Comparison of ENCODE assay signal across 8 mouse cellular contexts in genomic region chr19:10102054-10102700, GRCm38 (mm10). TPM values are rescaled to one million over a fixed set of nuclear protein-coding genes. Genes with fewer than 3 reads are reported as not detected.
DNase-seq lines count a peak whose midpoint lies in the region; ATAC-seq lines count a peak whose summit lies in the region.

No protein-coding gene starts in this region.

- H3K4me1 ChIP-seq in kidney, embryonic 14.5 days (ENCODE audit: control insufficient read depth, insufficient read depth, low read length), result peaks cover 15% of the 10 kb centered on the region
- peaks cover 41% of the 10 kb centered on the region for H3K4me1 ChIP-seq in forebrain, embryonic 13.5 days
- H3K4me1 ChIP-seq in liver, embryonic 12.5 days, result peaks cover 82% of the 10 kb centered on the region
- peaks cover 9% of the 10 kb centered on the region; the same call in 1 of the 2 replicates for H3K4me1 ChIP-seq in stomach, embryonic 16.5 days (ENCODE audit: control insufficient read depth, insufficient read depth, low read length)

- DNase-seq in kidney, adult 18-20 months, result no peak
- peak; percentile 60 for DNase-seq in NIH3T3 (ENCODE audit: low read depth)
- no peak for DNase-seq in gastrocnemius, adult 18-20 months (ENCODE audit: low spot score)

- 4% methylated on average over 21 of the region's 25 CpGs for WGBS in kidney, embryonic 14.5 days
- WGBS in forebrain, embryonic 13.5 days, result 3% methylated on average over 21 of the region's 25 CpGs
- 10% methylated on average over 22 of the region's 25 CpGs for WGBS in liver, embryonic 12.5 days (ENCODE audit: insufficient replicate concordance)
- 3% methylated on average over 21 of the region's 25 CpGs for WGBS in stomach, embryonic 16.5 days

- peak overlapping the region; percentile 92 for H3K27ac ChIP-seq in kidney, embryonic 14.5 days (ENCODE audit: low read depth, low read length)
- peak overlapping the region; percentile 98 for H3K27ac ChIP-seq in forebrain, embryonic 13.5 days
- H3K27ac ChIP-seq in liver, embryonic 12.5 days, result peak overlapping the region; percentile 86
- peak overlapping the region; percentile 90 for H3K27ac ChIP-seq in stomach, embryonic 16.5 days (ENCODE audit: low read length)

- peak; percentile 45; the same call in 1 of the 2 replicates for ATAC-seq in kidney, embryonic 14.5 days (ENCODE audit: low FRiP score, low TSS enrichment)
- ATAC-seq in forebrain, embryonic 13.5 days, result no peak; the same call in 1 of the 2 replicates
- peak; percentile 24 for ATAC-seq in liver, embryonic 12.5 days
- ATAC-seq in stomach, embryonic 16.5 days (ENCODE audit: insufficient read depth, low FRiP score), result no peak
- no peak for ATAC-seq in activated CD4-positive, CD25-positive, alpha-beta regulatory T cell, adult 4 months

- peak overlapping the region; percentile 80 for H3K4me3 ChIP-seq in kidney, embryonic 14.5 days (ENCODE audit: low read length)
- H3K4me3 ChIP-seq in forebrain, embryonic 13.5 days, result peak overlapping the region; percentile 85
- peak overlapping the region; percentile 72 for H3K4me3 ChIP-seq in liver, embryonic 12.5 days
- H3K4me3 ChIP-seq in stomach, embryonic 16.5 days (replicated peaks; ENCODE audit: low read length), result peak overlapping the region; percentile 67

- no peaks in the 10 kb centered on the region for H3K27me3 ChIP-seq in kidney, embryonic 14.5 days (ENCODE audit: control insufficient read depth, insufficient read depth, low read length)
- no peaks in the 10 kb centered on the region for H3K27me3 ChIP-seq in forebrain, embryonic 13.5 days
- no peaks in the 10 kb centered on the region for H3K27me3 ChIP-seq in liver, embryonic 12.5 days (replicated peaks)
- H3K27me3 ChIP-seq in stomach, embryonic 16.5 days (ENCODE audit: control insufficient read depth, insufficient read depth, low read length), result no peaks in the 10 kb centered on the region

- H3K9ac ChIP-seq in kidney, embryonic 14.5 days (ENCODE audit: low read depth, low read length), result peak overlapping the region; percentile 85
- peak overlapping the region; percentile 92 for H3K9ac ChIP-seq in forebrain, embryonic 13.5 days
- peak overlapping the region; percentile 77 for H3K9ac ChIP-seq in liver, embryonic 12.5 days
- peak overlapping the region; percentile 82 for H3K9ac ChIP-seq in stomach, embryonic 16.5 days (ENCODE audit: low read length)

- H3K36me3 ChIP-seq in kidney, embryonic 14.5 days (ENCODE audit: control insufficient read depth, insufficient read depth, low read length), result peaks cover 7% of the 10 kb centered on the region
- H3K36me3 ChIP-seq in forebrain, embryonic 13.5 days (ENCODE audit: poor library complexity, severe bottlenecking), result peaks cover 16% of the 10 kb centered on the region
- peaks cover 14% of the 10 kb centered on the region for H3K36me3 ChIP-seq in liver, embryonic 12.5 days
- H3K36me3 ChIP-seq in stomach, embryonic 16.5 days (ENCODE audit: control insufficient read depth, insufficient read depth, low read length), result no peaks in the 10 kb centered on the region

- H3K4me2 ChIP-seq in kidney, embryonic 14.5 days (replicated peaks; ENCODE audit: low read depth, low read length), result peak overlapping the region; percentile 57
- peak overlapping the region; percentile 90 for H3K4me2 ChIP-seq in forebrain, embryonic 13.5 days
- H3K4me2 ChIP-seq in liver, embryonic 12.5 days, result peak overlapping the region; percentile 96
- H3K4me2 ChIP-seq in stomach, embryonic 16.5 days (ENCODE audit: low read depth, low read length), result peak overlapping the region; percentile 76

- H3K9me3 ChIP-seq in kidney, embryonic 14.5 days (ENCODE audit: control insufficient read depth, low read length), result no peaks in the 10 kb centered on the region
- H3K9me3 ChIP-seq in forebrain, embryonic 13.5 days (replicated peaks), result no peaks in the 10 kb centered on the region
- no peaks in the 10 kb centered on the region for H3K9me3 ChIP-seq in liver, embryonic 12.5 days (replicated peaks)
- no peaks in the 10 kb centered on the region for H3K9me3 ChIP-seq in stomach, embryonic 16.5 days (replicated peaks; ENCODE audit: control insufficient read depth, low read length)

RNA-seq across cellular contexts. Expression of gene Fads2, which starts 0.6 kb away (rescaled TPM):
- 28.3 and 42.4 TPM in 2 replicates for polyA plus RNA-seq in kidney, embryonic 14.5 days (2014; fragmentation: Nextera tagmentation; extraction: Ambion mirVana)
- polyA plus RNA-seq in forebrain, embryonic 13.5 days (2015; fragmentation: Nextera tagmentation; extraction: Ambion mirVana), result 134 and 154 TPM in 2 replicates
- 88.4 and 89.9 TPM in 2 replicates for polyA plus RNA-seq in liver, embryonic 12.5 days (2016; fragmentation: Nextera tagmentation; extraction: Ambion mirVana)
- 102 and 104 TPM in 2 replicates for polyA plus RNA-seq in stomach, embryonic 16.5 days (2015; fragmentation: Nextera tagmentation; extraction: Ambion mirVana)
- total RNA-seq in gastrocnemius, adult 18-20 months (2021), result 1 to 10 TPM; 1.8 to 2.4 TPM
- under 1 TPM; 0.19 to 0.29 TPM for polyA plus RNA-seq in activated CD4-positive, CD25-positive, alpha-beta regulatory T cell, adult 4 months (2017; shearing (Covaris generic))

Comparison
In these comparisons a context has a peak if more than half of its experiments do, and no peak if none do; other contexts are left out.
1. ATAC-seq: peak in kidney, embryonic 14.5 days (single experiment) and liver, embryonic 12.5 days (single experiment); none in forebrain, embryonic 13.5 days (single experiment), stomach, embryonic 16.5 days (single experiment) and activated CD4-positive, CD25-positive, alpha-beta regulatory T cell, adult 4 months (single experiment).
2. RNA of gene Fads2, which starts 0.6 kb away (polyA plus RNA-seq): 134 to 154 TPM in forebrain, embryonic 13.5 days, 102 to 104 TPM in stomach, embryonic 16.5 days, 88.4 to 89.9 TPM in liver, embryonic 12.5 days and 28.3 to 42.4 TPM in kidney, embryonic 14.5 days; 0.19 to 0.29 TPM in activated CD4-positive, CD25-positive, alpha-beta regulatory T cell, adult 4 months; every median in the first group is over 10 times any median in the second.
3. Peak in every context shown above with its lines, with median percentiles within 50 percentile points of each other: H3K27ac ChIP-seq, H3K4me2 ChIP-seq, H3K4me3 ChIP-seq and H3K9ac ChIP-seq.